Mouse (Mus musculus) MEL (cell line): ENCODE results near the gene Zpld1. TPM values are rescaled to one million over a fixed set of nuclear protein-coding genes. Genes with fewer than 3 reads are reported as not detected.

Source experiments
- DNase-seq: peaks from one replicate; pipeline ENCODE4 v3.0.0; 2011; ENCODE audit warnings: low read depth, low spot score
- H3K27ac ChIP-seq: 2 replicates; pipeline ENCODE4 v1.5.1; 2012; ENCODE audit warnings: low read depth, mild to moderate bottlenecking, control low read depth, low read length, moderate library complexity; ENCODE audit not compliant: control insufficient read depth
- H3K27me3 ChIP-seq, 2 experiments: fragments of 150-350 bp in 1 of 2; sonication (generic) in 1 of 2; 2 replicates each; pipeline ENCODE4 v1.6.1; 2012; ENCODE audit warnings: low read length in 2 of 2, mild to moderate bottlenecking in 2 of 2, improper control_type of control experiment in 1 of 2, moderate library complexity in 1 of 2; ENCODE audit not compliant: insufficient read depth in 2 of 2, control insufficient read depth in 1 of 2
- H3K36me3 ChIP-seq, 2 experiments: 2 replicates each; pipeline ENCODE4 v1.6.1; 2012 to 2014; ENCODE audit warnings: low read length in 2 of 2, improper control_type of control experiment in 1 of 2, inconsistent platforms in 1 of 2, mild to moderate bottlenecking in 1 of 2; ENCODE audit not compliant: insufficient read depth in 2 of 2, control insufficient read depth in 1 of 2
- H3K4me1 ChIP-seq, 2 experiments: fragments of 150-350 bp in 1 of 2; sonication (generic) in 1 of 2; 2 replicates each; pipeline ENCODE4 v1.6.1; 2012; ENCODE audit warnings: low read length in 2 of 2, improper control_type of control experiment in 1 of 2, mild to moderate bottlenecking in 1 of 2; ENCODE audit not compliant: insufficient read depth in 2 of 2, control insufficient read depth in 1 of 2
- H3K4me3 ChIP-seq, 2 experiments: fragments of 150-350 bp in 1 of 2; sonication (generic) in 1 of 2; 2 replicates each; pipeline ENCODE4 v1.5.1; 2012; ENCODE audit warnings: low read depth in 2 of 2, low read length in 2 of 2, mild to moderate bottlenecking in 2 of 2, moderate library complexity in 2 of 2, control low read depth in 1 of 2, improper control_type of control experiment in 1 of 2; ENCODE audit not compliant: control insufficient read depth in 1 of 2, insufficient read depth in 1 of 2
- H3K79me2 ChIP-seq: 2 replicates; pipeline ENCODE4 v1.6.1; 2012; ENCODE audit warnings: mild to moderate bottlenecking, low read length, moderate library complexity; ENCODE audit not compliant: control insufficient read depth, poor library complexity, insufficient read depth
- H3K9ac ChIP-seq: 2 replicates; pipeline ENCODE4 v1.6.1; 2012; ENCODE audit warnings: low read depth, mild to moderate bottlenecking, control low read depth, low read length, moderate library complexity; ENCODE audit not compliant: control insufficient read depth, poor library complexity, severe bottlenecking
- H3K9me3 ChIP-seq: fragments of 150-350 bp; sonication (generic); replicated peaks from 2 replicates; pipeline ENCODE4 v1.6.1; 2012; ENCODE audit warnings: mild to moderate bottlenecking, low read length, improper control_type of control experiment, moderate library complexity; ENCODE audit not compliant: insufficient read depth
- CHD1 ChIP-seq: IDR thresholded peaks from 2 replicates; pipeline ENCODE4 v1.6.1; 2012; ENCODE audit warnings: low read depth, mild to moderate bottlenecking, inconsistent platforms, low read length, improper control_type of control experiment
- CTCF ChIP-seq, 3 experiments: IDR thresholded peaks in 2 of 3; conservative IDR thresholded peaks in 1 of 3; 2 replicates each; pipeline ENCODE4 v1.5.1; 2011 to 2012; ENCODE audit warnings: low read length in 3 of 3, low read depth in 2 of 3, mild to moderate bottlenecking in 2 of 3, improper control_type of control experiment in 1 of 3, inconsistent platforms in 1 of 3, mixed read lengths in 1 of 3, moderate library complexity in 1 of 3; ENCODE audit not compliant: control insufficient read depth in 1 of 3, insufficient read depth in 1 of 3, poor library complexity in 1 of 3, severe bottlenecking in 1 of 3
- ELF1 ChIP-seq: IDR thresholded peaks from 2 replicates; pipeline ENCODE4 v1.6.1; 2014; ENCODE audit warnings: low read depth, mild to moderate bottlenecking, inconsistent platforms, low read length, improper control_type of control experiment, moderate library complexity
- EP300 ChIP-seq, 2 experiments: IDR thresholded peaks; 2 replicates each; pipeline ENCODE4 v1.6.1; 2011; ENCODE audit warnings: improper control_type of control experiment in 2 of 2, low read length in 2 of 2, low read depth in 1 of 2, mild to moderate bottlenecking in 1 of 2
- ETS1 ChIP-seq: IDR thresholded peaks from 2 replicates; pipeline ENCODE4 v1.6.1; 2012; ENCODE audit warnings: low read depth, mild to moderate bottlenecking, inconsistent platforms, low read length, improper control_type of control experiment, moderate library complexity
- GATA1 ChIP-seq: IDR thresholded peaks from 2 replicates; pipeline ENCODE4 v1.6.1; 2011; ENCODE audit warnings: low read depth, low read length, improper control_type of control experiment
- JUND ChIP-seq: IDR thresholded peaks from 2 replicates; pipeline ENCODE4 v1.6.1; 2011; ENCODE audit warnings: low read depth, mild to moderate bottlenecking, improper control_type of control experiment, low read length
- MAZ ChIP-seq: IDR thresholded peaks from 2 replicates; pipeline ENCODE4 v1.6.1; 2012; ENCODE audit warnings: low read depth, mild to moderate bottlenecking, inconsistent platforms, low read length, improper control_type of control experiment
- MXI1 ChIP-seq: IDR thresholded peaks from 2 replicates; pipeline ENCODE4 v1.6.1; 2011; ENCODE audit warnings: mild to moderate bottlenecking, low read depth, low read length, improper control_type of control experiment
- MYB ChIP-seq: IDR thresholded peaks from 2 replicates; pipeline ENCODE4 v1.6.1; 2011; ENCODE audit warnings: mild to moderate bottlenecking, low read depth, low read length, improper control_type of control experiment
- NELFE ChIP-seq: IDR thresholded peaks from 2 replicates; pipeline ENCODE4 v1.6.1; 2011; ENCODE audit warnings: low read depth, low read length, improper control_type of control experiment
- NRF1 ChIP-seq: IDR thresholded peaks from 2 replicates; pipeline ENCODE4 v1.6.1; 2014; ENCODE audit warnings: low read depth, mild to moderate bottlenecking, inconsistent platforms, low read length, improper control_type of control experiment, moderate library complexity; ENCODE audit not compliant: poor library complexity, insufficient read depth, severe bottlenecking
- POLR2A ChIP-seq, 2 experiments: IDR thresholded peaks; 2 replicates each; pipeline ENCODE4 v1.6.1; 2011 to 2012; ENCODE audit warnings: low read length in 2 of 2, mild to moderate bottlenecking in 2 of 2, control low read depth in 1 of 2, improper control_type of control experiment in 1 of 2, low read depth in 1 of 2, moderate library complexity in 1 of 2; ENCODE audit not compliant: control insufficient read depth in 1 of 2, insufficient read depth in 1 of 2, poor library complexity in 1 of 2
- RCOR1 ChIP-seq: IDR thresholded peaks from 2 replicates; pipeline ENCODE4 v1.6.1; 2012; ENCODE audit warnings: low read depth, mild to moderate bottlenecking, inconsistent platforms, low read length, improper control_type of control experiment
- TAL1 ChIP-seq: IDR thresholded peaks from 2 replicates; pipeline ENCODE4 v1.6.1; 2012; ENCODE audit warnings: mild to moderate bottlenecking, inconsistent platforms, low read length, moderate library complexity, mixed read lengths
- TCF12 ChIP-seq: IDR thresholded peaks from 2 replicates; pipeline ENCODE4 v1.6.1; 2014; ENCODE audit warnings: low read depth, mild to moderate bottlenecking, inconsistent platforms, low read length, improper control_type of control experiment, moderate library complexity
- UBTF ChIP-seq: IDR thresholded peaks from 2 replicates; pipeline ENCODE4 v1.6.1; 2012; ENCODE audit warnings: low read depth, mild to moderate bottlenecking, inconsistent platforms, low read length, improper control_type of control experiment, moderate library complexity, borderline replicate concordance; ENCODE audit not compliant: insufficient read depth
- ZC3H11A ChIP-seq: IDR thresholded peaks from 2 replicates; pipeline ENCODE4 v1.6.1; 2012; ENCODE audit warnings: low read depth, mild to moderate bottlenecking, inconsistent platforms, low read length, improper control_type of control experiment
- polyA plus RNA-seq, 2 experiments: library from polyadenylated mRNA; stranded (reverse) in 1 of 2; unstranded in 1 of 2; fragments of >175 nt in 1 of 2; fragments of >200 nt in 1 of 2; gene quantifications; 2 replicates each; pipeline versions ENCODE4 v1.2.1 to v1.2.4; 2012; ENCODE audit warnings: low replicate concordance in 2 of 2, low read depth in 1 of 2; ENCODE audit not compliant: insufficient read length in 2 of 2, insufficient read depth in 1 of 2, missing spikeins in 1 of 2
- total RNA-seq: library from RNA; depleted of rRNA; stranded (reverse); fragments of 300-350 nt; gene quantifications from 2 replicates; pipeline ENCODE4 v1.2.3, GENCODE M21; 2012

Gene Zpld1
- total and polyA plus RNA-seq, 3 experiments, result not detected

GRCm38 (mm10) chr16:55240996-55241395 is 56.8 kb downstream of the Zpld1 start:
- H3K9me3 ChIP-seq, result no peaks in the 10 kb centered on the region
- H3K27me3 ChIP-seq, result no peaks in the 10 kb centered on the region
- H3K4me1 ChIP-seq, result no peaks in the 10 kb centered on the region
- H3K79me2 ChIP-seq, result no peaks in the 10 kb centered on the region
- DNase-seq, result no peak
- TF ChIP-seq MAZ, result no peak
- TF ChIP-seq ETS1, result no peak
- TF ChIP-seq EP300 (IDR thresholded peaks at IDR 0.05; ENCODE audit: low read depth in 1 of 2, low read length in 2 of 2), result no peak
- TF ChIP-seq TAL1, result no peak
- no peak for TF ChIP-seq MXI1
- no peak for TF ChIP-seq ZC3H11A
- TF ChIP-seq JUND, result no peak
- TF ChIP-seq ELF1, result no peak
- TF ChIP-seq CTCF (IDR thresholded peaks at IDR 0.05 in 2 of 3, conservative IDR thresholded peaks at IDR 0.05 in 1 of 3; ENCODE audit: control insufficient read depth in 1 of 3, insufficient read depth in 1 of 3, low read depth in 2 of 3, low read length in 3 of 3, poor library complexity in 1 of 3, severe bottlenecking in 1 of 3), result no peak
- TF ChIP-seq UBTF, result no peak
- TF ChIP-seq NRF1, result no peak
- no peak for TF ChIP-seq CHD1
- TF ChIP-seq MYB, result no peak
- no peak for TF ChIP-seq NELFE
- no peak for TF ChIP-seq RCOR1
- TF ChIP-seq POLR2A (IDR thresholded peaks at IDR 0.05; ENCODE audit: control insufficient read depth in 1 of 2, insufficient read depth in 1 of 2, low read depth in 1 of 2, low read length in 2 of 2, poor library complexity in 1 of 2), result no peak
- TF ChIP-seq TCF12, result no peak
- no peaks in the 10 kb centered on the region for H3K36me3 ChIP-seq
- H3K27ac ChIP-seq, result no peak overlapping the region
- no peak overlapping the region for H3K4me3 ChIP-seq
- no peak overlapping the region for H3K9ac ChIP-seq

DNA sequence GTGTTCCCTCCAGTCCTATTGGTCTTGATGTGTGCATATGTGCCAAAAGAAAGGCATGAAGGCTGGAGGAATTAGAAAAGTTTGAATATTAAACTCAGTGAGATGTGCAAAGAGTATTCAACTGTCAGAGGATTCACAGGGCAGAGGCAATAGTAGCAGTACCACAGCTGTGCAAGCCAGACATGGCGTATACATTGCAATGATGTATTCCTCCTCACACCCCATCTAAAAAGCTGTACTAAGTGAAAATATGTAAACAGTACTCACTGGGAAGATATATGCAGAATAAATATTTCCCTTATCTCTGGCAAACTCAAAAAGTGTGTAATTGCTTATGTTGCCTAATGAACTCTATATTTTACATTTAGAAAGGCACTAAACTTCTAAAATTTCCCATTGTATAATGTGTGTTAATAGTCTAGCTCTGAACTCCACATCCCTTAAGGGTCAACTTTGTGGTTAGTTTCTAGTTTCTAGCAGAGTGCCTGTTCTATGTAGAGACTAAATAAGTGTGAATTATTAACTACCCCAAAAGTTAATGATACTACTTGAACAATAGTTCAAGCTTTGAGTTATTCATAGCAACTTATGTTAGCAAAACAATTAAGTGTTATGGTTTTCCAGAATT is 68.7 kb downstream of the Zpld1 start:
- no peak overlapping the region for H3K4me3 ChIP-seq
- no peaks in the 10 kb centered on the region for H3K79me2 ChIP-seq
- no peaks in the 10 kb centered on the region for H3K9me3 ChIP-seq
- H3K27ac ChIP-seq, result no peak overlapping the region
- no peaks in the 10 kb centered on the region for H3K36me3 ChIP-seq
- no peaks in the 10 kb centered on the region for H3K4me1 ChIP-seq
- no peak for TF ChIP-seq GATA1
- TF ChIP-seq, all 39 proteins: peak for 0
- H3K9ac ChIP-seq, result no peak overlapping the region
- DNase-seq, result no peak
- H3K27me3 ChIP-seq, result no peaks in the 10 kb centered on the region
